Mouse (Mus musculus): ENCODE data around the gene Ccdc12. TPM values are rescaled to one million over a fixed set of nuclear protein-coding genes. Genes with fewer than 3 reads are reported as not detected.

Ccdc12 gene
- polyA plus RNA-seq, 1 experiment from 2014 or later: 174 TPM

DNA sequence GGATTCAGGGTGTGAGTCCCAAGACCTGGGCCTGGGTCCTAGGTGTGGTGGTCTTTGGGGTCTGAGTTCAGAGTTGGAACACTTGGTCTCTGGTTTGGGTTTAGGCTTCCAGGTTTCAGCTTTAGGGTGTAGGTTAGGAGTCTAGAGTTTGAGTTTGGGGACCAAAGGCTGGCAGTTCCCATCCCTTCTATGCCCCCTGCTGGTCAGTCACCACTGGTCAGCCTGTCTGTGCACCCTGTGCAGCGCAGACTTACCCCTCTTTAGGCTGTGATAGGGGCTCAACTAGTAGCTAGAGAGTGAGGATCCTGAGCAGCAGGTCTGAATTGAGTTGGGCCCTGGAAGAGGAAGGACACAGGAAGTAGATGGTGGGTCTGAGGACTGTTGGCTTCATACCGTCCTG, 103.0 kb downstream of the Ccdc12 start:
- WGBS: 61% methylated on average over 2 of the region's 2 CpGs
- Histone ChIP-seq H3K27me3 (replicated peaks; ENCODE audit: low read depth, poor library complexity, severe bottlenecking) (peaks cover 15% of the 10 kb centered on the region), H3K4me1 (peaks cover 34% of the 10 kb centered on the region), H3K4me3 (no peak overlapping the region), H3K27ac (replicated peaks) (no peak overlapping the region), H3K36me3 (replicated peaks) (no peaks in the 10 kb centered on the region), H3K9me3 (no peaks in the 10 kb centered on the region)
- peak; percentile 73 for DNase-seq (ENCODE audit: low spot score)

DNA sequence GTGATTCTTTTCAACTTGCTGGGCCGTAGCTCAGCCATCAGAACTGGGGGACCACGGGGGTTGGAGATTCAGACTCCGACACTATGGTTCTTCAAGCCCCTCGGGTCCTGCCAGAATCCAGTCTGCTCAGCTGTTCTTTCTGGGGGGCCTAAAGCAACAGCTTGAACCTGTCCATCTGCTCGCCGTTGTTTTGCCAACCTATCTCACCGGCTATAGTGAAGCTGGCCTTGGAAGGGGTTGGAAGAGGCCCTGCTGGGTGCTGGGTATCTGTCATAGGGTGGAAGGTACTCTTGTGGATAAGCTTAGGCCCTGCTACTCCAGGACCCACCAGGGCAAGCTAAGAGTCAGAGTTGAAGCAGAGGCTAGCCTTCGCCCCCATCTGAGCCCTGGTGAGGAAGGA, 104.6 kb downstream of the Ccdc12 start:
- H3K27me3 ChIP-seq (replicated peaks; ENCODE audit: low read depth, poor library complexity, severe bottlenecking): peaks cover 16% of the 10 kb centered on the region
- peaks cover 43% of the 10 kb centered on the region for H3K4me1 ChIP-seq
- 83% methylated on average over 8 of the region's 8 CpGs for WGBS
- DNase-seq (ENCODE audit: low spot score): no peak
- H3K36me3 ChIP-seq (replicated peaks): no peaks in the 10 kb centered on the region
- H3K27ac ChIP-seq (replicated peaks): peak overlapping the region; percentile 40; the same call in 1 of the 2 replicates
- H3K9me3 ChIP-seq: no peaks in the 10 kb centered on the region
- H3K4me3 ChIP-seq: no peak overlapping the region

Small RNA genes within 50 kb of the gene (microRNA-seq; reads per million reads assigned to microRNA genes)
- not detected for gene Mir8107

Other genes with a start within 250 kb of the Ccdc12 start
- gene Ptpn23, start 248.3 kb upstream of the Ccdc12 start, polyA plus RNA-seq (2016; fragmentation: Nextera tagmentation; extraction: Ambion mirVana): 15.1 and 15.5 TPM in 2 replicates
- gene Ngp, start 236.8 kb upstream of the Ccdc12 start, polyA plus RNA-seq (2016; fragmentation: Nextera tagmentation; extraction: Ambion mirVana): not detected in 2 replicates
- 10.6 and 10.7 TPM in 2 replicates for gene Klhl18, start 179.8 kb upstream of the Ccdc12 start, polyA plus RNA-seq (2016; fragmentation: Nextera tagmentation; extraction: Ambion mirVana)
- gene Kif9, start 179.5 kb upstream of the Ccdc12 start, polyA plus RNA-seq (2016; fragmentation: Nextera tagmentation; extraction: Ambion mirVana): 1.1 and 1.3 TPM in 2 replicates
- 36.7 and 37.4 TPM in 2 replicates for gene Setd2, start 123.9 kb upstream of the Ccdc12 start, polyA plus RNA-seq (2016; fragmentation: Nextera tagmentation; extraction: Ambion mirVana)
- gene Nradd, start 32.1 kb upstream of the Ccdc12 start, polyA plus RNA-seq (2016; fragmentation: Nextera tagmentation; extraction: Ambion mirVana): 37.8 and 39.3 TPM in 2 replicates
- 1.9 and 2.0 TPM in 2 replicates for gene Nbeal2, start 2.3 kb upstream of the Ccdc12 start, polyA plus RNA-seq (2016; fragmentation: Nextera tagmentation; extraction: Ambion mirVana)
- gene Myl3, start 85.4 kb downstream of the Ccdc12 start, polyA plus RNA-seq (2016; fragmentation: Nextera tagmentation; extraction: Ambion mirVana): 0.86 and 4.4 TPM in 2 replicates
- gene Pth1r, start 90.6 kb downstream of the Ccdc12 start, polyA plus RNA-seq (2016; fragmentation: Nextera tagmentation; extraction: Ambion mirVana): 39.2 and 46.3 TPM in 2 replicates
- gene Prss42, start 141.7 kb downstream of the Ccdc12 start, polyA plus RNA-seq (2016; fragmentation: Nextera tagmentation; extraction: Ambion mirVana): not detected in 2 replicates
- not detected in 2 replicates for gene Prss44, start 157.5 kb downstream of the Ccdc12 start, polyA plus RNA-seq (2016; fragmentation: Nextera tagmentation; extraction: Ambion mirVana)
- not detected in 2 replicates for gene Prss43, start 170.2 kb downstream of the Ccdc12 start, polyA plus RNA-seq (2016; fragmentation: Nextera tagmentation; extraction: Ambion mirVana)
- not detected in 2 replicates for gene Prss45, start 178.1 kb downstream of the Ccdc12 start, polyA plus RNA-seq (2016; fragmentation: Nextera tagmentation; extraction: Ambion mirVana)
- not detected in 2 replicates for gene Prss46, start 188.0 kb downstream of the Ccdc12 start, polyA plus RNA-seq (2016; fragmentation: Nextera tagmentation; extraction: Ambion mirVana)
- gene Prss50, start 201.5 kb downstream of the Ccdc12 start, polyA plus RNA-seq (2016; fragmentation: Nextera tagmentation; extraction: Ambion mirVana): 0.55 and 0.67 TPM in 2 replicates
- gene Als2cl, start 223.4 kb downstream of the Ccdc12 start, polyA plus RNA-seq (2016; fragmentation: Nextera tagmentation; extraction: Ambion mirVana): 1.5 and 2.1 TPM in 2 replicates
- gene Tmie, start 223.6 kb downstream of the Ccdc12 start, polyA plus RNA-seq (2016; fragmentation: Nextera tagmentation; extraction: Ambion mirVana): 0.31 and 0.60 TPM in 2 replicates

Data from embryonic facial prominence, embryonic 10.5 days (tissue).